Mouse (Mus musculus) adrenal gland, postnatal 0 days (tissue): ENCODE data around the gene Acy3. TPM values are rescaled to one million over a fixed set of nuclear protein-coding genes. Genes with fewer than 3 reads are reported as not detected.

ENCODE experiments used
- polyA plus RNA-seq: library from polyadenylated mRNA; unstranded; fragments of >200 nt; fragmentation: Nextera tagmentation; extraction: Ambion mirVana; gene quantifications from 2 replicates; pipeline ENCODE4 v1.2.1, GENCODE M21; 2015

Acy3 gene
- 19.0 and 38.9 TPM in 2 replicates for polyA plus RNA-seq

GRCm38 (mm10) chr19:3986334-3986733 is at the start of gene Acy3:
Acy3 (plus strand) TSS chr19:3986570.

GRCm38 (mm10) chr19:3958470-3958869 is 27.9 kb upstream of the Acy3 start, which contains the start of gene Aldh3b3:
Aldh3b3 (plus strand) TSS chr19:3958645.

GRCm38 (mm10) chr19:3972229-3972628 is 14.1 kb upstream of the Acy3 start, which contains the start of gene Aldh3b2:
Aldh3b2 (plus strand) TSS chr19:3972328.

DNA sequence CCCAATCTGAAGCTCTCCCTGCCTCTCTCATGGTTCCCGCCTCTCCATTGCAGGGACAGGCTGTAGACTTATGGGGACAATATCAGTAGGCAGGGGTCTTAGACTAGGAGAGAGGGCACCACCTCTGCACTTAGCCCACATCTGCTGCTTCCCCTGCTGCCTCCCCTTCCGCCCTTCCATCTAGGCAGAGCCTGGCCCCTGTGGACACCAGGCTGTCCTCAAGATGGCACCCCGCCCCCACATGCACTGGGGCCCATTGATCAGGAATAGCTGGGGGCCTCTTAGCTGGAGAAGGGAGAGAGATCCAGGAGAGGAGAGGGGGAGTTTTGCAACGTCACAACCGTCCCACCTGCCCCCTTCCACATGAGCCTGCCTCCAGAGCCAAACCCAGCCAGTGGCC is 6.0 kb downstream of the Acy3 start, which contains the start of gene Tbx10:
TSS of gene Tbx10 (plus strand) at position 337 of the 400 bp plus-strand sequence.

GRCm38 (mm10) chr19:4000119-4000900 is 13.9 kb downstream of the Acy3 start, which contains the start of the genes Nudt8 and Gm49405:
Nudt8 (plus strand) TSS chr19:4000580.
Gm49405 (plus strand) TSS chr19:4000626.

GRCm38 (mm10) chr19:4003112-4003511 is 16.7 kb downstream of the Acy3 start, which contains the start of gene Doc2g:
Doc2g (plus strand) TSS chr19:4003313.

GRCm38 (mm10) chr19:4012432-4013022 is 26.2 kb downstream of the Acy3 start, which contains the start of gene Ndufv1:
Ndufv1 (minus strand) TSS chr19:4012806.

DNA sequence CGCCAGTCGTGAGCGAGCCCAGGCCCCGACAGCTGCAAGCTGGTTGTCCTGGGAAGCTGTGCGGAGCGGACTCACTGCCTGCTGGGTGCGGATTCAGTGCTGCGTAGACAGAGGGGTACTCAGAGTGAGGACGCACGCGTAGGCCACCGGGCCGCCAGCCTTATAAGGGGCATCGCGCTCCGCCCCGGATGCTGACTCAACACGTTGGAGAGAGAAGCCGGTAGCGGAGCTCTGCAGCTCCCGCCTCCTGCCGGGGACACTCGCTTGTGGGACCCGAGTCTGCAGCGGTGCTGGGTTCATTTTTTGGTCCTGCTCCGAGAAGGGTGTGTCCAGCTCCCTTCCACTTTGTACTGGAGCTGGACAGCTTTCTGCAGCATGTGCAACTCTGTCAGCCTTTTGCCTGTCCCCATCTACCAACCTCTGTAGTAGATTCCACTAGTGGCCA is 51.4 kb downstream of the Acy3 start, which contains the start of gene Gstp1:
TSS of gene Gstp1 (minus strand) at position 198 of the 445 bp plus-strand sequence.

Other genes with a start within 250 kb of the Acy3 start
- gene Kmt5b, start 219.1 kb upstream of the Acy3 start, polyA plus RNA-seq = 15.8 and 22.3 TPM in 2 replicates
- gene Chka, start 134.8 kb upstream of the Acy3 start, polyA plus RNA-seq = 22.5 and 45.6 TPM in 2 replicates
- gene Tcirg1, start 79.4 kb upstream of the Acy3 start, polyA plus RNA-seq = 25.1 and 40.7 TPM in 2 replicates
- gene Ndufs8, start 73.8 kb upstream of the Acy3 start, polyA plus RNA-seq = 485 and 531 TPM in 2 replicates
- gene Aldh3b1, start 56.8 kb upstream of the Acy3 start, polyA plus RNA-seq = 81.3 and 172 TPM in 2 replicates
- 35.9 and 57.3 TPM in 2 replicates for gene Unc93b1, start 51.4 kb upstream of the Acy3 start, polyA plus RNA-seq
- gene Aldh3b3, start 27.9 kb upstream of the Acy3 start, polyA plus RNA-seq = 0.09 TPM in 1 of 2 replicates, not detected in the other
- 0.28 and 0.51 TPM in 2 replicates for gene Aldh3b2, start 14.2 kb upstream of the Acy3 start, polyA plus RNA-seq
- not detected in 2 replicates for gene Tbx10, start 6.2 kb downstream of the Acy3 start, polyA plus RNA-seq
- gene Nudt8, start 14.0 kb downstream of the Acy3 start, polyA plus RNA-seq = 47.5 and 51.7 TPM in 2 replicates
- 0.63 and 1.1 TPM in 2 replicates for gene Gm49405, start 14.1 kb downstream of the Acy3 start, polyA plus RNA-seq
- gene Doc2g, start 16.7 kb downstream of the Acy3 start, polyA plus RNA-seq = 1.3 and 1.9 TPM in 2 replicates
- 157 and 202 TPM in 2 replicates for gene Ndufv1, start 26.2 kb downstream of the Acy3 start, polyA plus RNA-seq
- gene Gstp1, start 51.4 kb downstream of the Acy3 start, polyA plus RNA-seq = 407 and 489 TPM in 2 replicates
- 6.0 and 9.7 TPM in 2 replicates for gene Gstp2, start 59.5 kb downstream of the Acy3 start, polyA plus RNA-seq
- 3.0 and 3.5 TPM in 2 replicates for gene Gstp3, start 73.0 kb downstream of the Acy3 start, polyA plus RNA-seq
- not detected in 2 replicates for gene Cabp2, start 95.0 kb downstream of the Acy3 start, polyA plus RNA-seq
- gene Cdk2ap2, start 110.6 kb downstream of the Acy3 start, polyA plus RNA-seq = 66.6 and 102 TPM in 2 replicates
- 12.9 and 14.0 TPM in 2 replicates for gene Pitpnm1, start 113.4 kb downstream of the Acy3 start, polyA plus RNA-seq
- 78.0 and 102 TPM in 2 replicates for gene Aip, start 139.3 kb downstream of the Acy3 start, polyA plus RNA-seq
- not detected in 2 replicates for gene Gpr152, start 153.2 kb downstream of the Acy3 start, polyA plus RNA-seq
- 0.03 and 0.06 TPM in 2 replicates for gene Cabp4, start 157.5 kb downstream of the Acy3 start, polyA plus RNA-seq
- 169 and 210 TPM in 2 replicates for gene Coro1b, start 162.0 kb downstream of the Acy3 start, polyA plus RNA-seq
- 2.5 and 4.9 TPM in 2 replicates for gene Ptprcap, start 167.0 kb downstream of the Acy3 start, polyA plus RNA-seq
- 30.3 and 45.3 TPM in 2 replicates for gene Rps6kb2, start 176.8 kb downstream of the Acy3 start, polyA plus RNA-seq
- 3.3 and 4.0 TPM in 2 replicates for gene Carns1, start 188.9 kb downstream of the Acy3 start, polyA plus RNA-seq
- gene Tbc1d10c, start 204.7 kb downstream of the Acy3 start, polyA plus RNA-seq = 3.2 and 4.0 TPM in 2 replicates
- gene Ppp1ca, start 205.5 kb downstream of the Acy3 start, polyA plus RNA-seq = 713 and 730 TPM in 2 replicates
- gene Rad9a, start 215.1 kb downstream of the Acy3 start, polyA plus RNA-seq = 11.1 and 14.0 TPM in 2 replicates
- 3.1 and 4.0 TPM in 2 replicates for gene Clcf1, start 227.7 kb downstream of the Acy3 start, polyA plus RNA-seq
- gene AC109138.7, start 227.8 kb downstream of the Acy3 start, polyA plus RNA-seq = not detected in 2 replicates
- 63.7 and 66.1 TPM in 2 replicates for gene Pold4, start 245.3 kb downstream of the Acy3 start, polyA plus RNA-seq